Mouse (Mus musculus) neural tube, embryonic 14.5 days (tissue): ENCODE results near the gene Coro6. TPM values are rescaled to one million over a fixed set of nuclear protein-coding genes. Genes with fewer than 3 reads are reported as not detected.

Experiments used
- ATAC-seq: fragments of 200-750 bp; cut with Nextera tagmentation; 2 replicates; pipeline ENCODE4 v1.8.0; 2017; ENCODE audit warnings: low read depth, mild to moderate bottlenecking, moderate TSS enrichment, moderate library complexity
- H3K27ac ChIP-seq: fragments of 300-500 bp; sonication (generic); 2 replicates; pipeline ENCODE4 v1.5.1; 2014; ENCODE audit warnings: low read depth, mild to moderate bottlenecking, control low read depth, low read length, moderate library complexity, mixed read lengths
- H3K27me3 ChIP-seq: fragments of 300-500 bp; sonication (generic); 2 replicates; pipeline ENCODE4 v1.6.1; 2014; ENCODE audit warnings: low read length; ENCODE audit not compliant: control insufficient read depth, insufficient read depth
- H3K36me3 ChIP-seq: fragments of 300-500 bp; sonication (generic); 2 replicates; pipeline ENCODE4 v1.6.1; 2014; ENCODE audit warnings: low read length, mixed read lengths; ENCODE audit not compliant: control insufficient read depth, insufficient read depth
- H3K4me1 ChIP-seq: fragments of 300-500 bp; sonication (generic); 2 replicates; pipeline ENCODE4 v1.6.1; 2014; ENCODE audit warnings: low read length; ENCODE audit not compliant: control insufficient read depth, insufficient read depth
- H3K4me2 ChIP-seq: fragments of 300-500 bp; sonication (generic); 2 replicates; pipeline ENCODE4 v1.6.1; 2014; ENCODE audit warnings: mild to moderate bottlenecking, low read depth, low read length, control low read depth
- H3K4me3 ChIP-seq: fragments of 300-500 bp; sonication (generic); 2 replicates; pipeline ENCODE4 v1.5.1; 2014; ENCODE audit warnings: low read depth, low read length, control low read depth, mixed read lengths
- H3K9ac ChIP-seq: fragments of 300-500 bp; sonication (generic); replicated peaks from 2 replicates; pipeline ENCODE4 v1.6.1; 2014; ENCODE audit warnings: low read depth, mild to moderate bottlenecking, control low read depth, low read length, mixed read lengths
- H3K9me3 ChIP-seq: fragments of 300-500 bp; sonication (generic); 2 replicates; pipeline ENCODE4 v1.6.1; 2016; ENCODE audit warnings: low read length; ENCODE audit not compliant: control insufficient read depth
- WGBS: fragments of 180-500 bp; shearing (Covaris S2); extraction: QIAGEN DNeasy Blood & Tissue Kit; methylation state at CpG from one replicate; pipeline ENCODE4 v1.1.7; 2014; 5-methylcytosine and 5-hydroxymethylcytosine counted together
- polyA plus RNA-seq: library from polyadenylated mRNA; unstranded; fragments of >200 nt; fragmentation: Nextera tagmentation; extraction: Ambion mirVana; gene quantifications from 2 replicates; pipeline ENCODE4 v1.2.1, GENCODE M21; 2014

Coro6 gene
- polyA plus RNA-seq, 1 experiment from 2014 or later, result 0.83 TPM

GRCm38 (mm10) chr11:77516553-77517425 is 54.6 kb downstream of the Coro6 start:
- H3K4me1 ChIP-seq, result peaks cover 17% of the 10 kb centered on the region
- WGBS, result 46% methylated on average over 5 of the region's 5 CpGs

GRCm38 (mm10) chr11:77518051-77518798 is 56.0 kb downstream of the Coro6 start:
- H3K9ac ChIP-seq, result no peak overlapping the region
- H3K9me3 ChIP-seq, result no peaks in the 10 kb centered on the region
- no peak overlapping the region for H3K4me3 ChIP-seq
- H3K27me3 ChIP-seq, result peaks cover 12% of the 10 kb centered on the region
- no peak overlapping the region for H3K27ac ChIP-seq
- 79% methylated on average over 27 of the region's 27 CpGs for WGBS
- H3K36me3 ChIP-seq, result no peaks in the 10 kb centered on the region
- peaks cover 17% of the 10 kb centered on the region for H3K4me1 ChIP-seq
- no peak overlapping the region for H3K4me2 ChIP-seq
- ATAC-seq, result no peak

More at GRCm38 (mm10) chr11:77516553-77517425, 54.6 kb downstream of the Coro6 start:
- peaks cover 12% of the 10 kb centered on the region for H3K27me3 ChIP-seq
- no peak overlapping the region for H3K27ac ChIP-seq
- H3K4me2 ChIP-seq, result no peak overlapping the region
- no peaks in the 10 kb centered on the region for H3K36me3 ChIP-seq
- no peaks in the 10 kb centered on the region for H3K9me3 ChIP-seq
- H3K9ac ChIP-seq, result no peak overlapping the region
- no peak for ATAC-seq
- H3K4me3 ChIP-seq, result no peak overlapping the region

DNA sequence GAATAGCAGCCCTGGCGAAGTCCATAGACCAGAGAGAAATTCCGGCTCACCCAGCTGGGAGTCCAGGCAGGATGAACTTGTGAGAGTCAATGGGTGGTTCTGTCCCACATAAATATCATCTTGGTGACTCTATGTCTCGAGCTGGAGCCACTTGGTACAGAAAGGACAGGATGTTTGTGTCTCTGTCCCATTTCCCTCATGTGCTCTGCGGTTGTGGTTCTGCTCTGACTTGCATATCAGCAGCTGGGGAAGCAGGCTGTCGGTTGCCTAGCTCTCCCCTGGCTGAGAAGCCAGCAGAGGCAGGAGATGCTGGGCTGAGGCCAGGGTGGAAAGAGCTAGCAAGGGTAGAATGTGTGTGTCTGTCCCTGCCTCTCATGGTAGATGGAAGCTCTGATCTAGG is 56.8 kb downstream of the Coro6 start, which contains the start of gene Gm10392:
Gm10392 (minus strand) TSS at position 156 of the 400 bp plus-strand sequence.
- no peak within 1 kb of the TSS for H3K4me2 ChIP-seq
- ATAC-seq, result no peak
- 68% methylated on average over 5 of the region's 5 CpGs for WGBS

More for the DNA sequence above, 56.8 kb downstream of the Coro6 start, which contains the start of gene Gm10392:
- Histone ChIP-seq H3K36me3 (no peaks in the 10 kb centered on the region), H3K4me3 (no peak within 1 kb of the TSS), H3K9ac (no peak within 1 kb of the TSS), H3K9me3 (no peaks in the 10 kb centered on the region), H3K27ac (no peak within 1 kb of the TSS), H3K27me3 (peaks cover 12% of the 10 kb centered on the region), H3K4me1 (peaks cover 17% of the 10 kb centered on the region)

Other genes starting within 250 kb of the Coro6 start
- 21.9 and 24.6 TPM in 2 replicates for gene Ssh2, start 246.1 kb upstream of the Coro6 start, polyA plus RNA-seq
- 38.2 and 47.7 TPM in 2 replicates for gene Ankrd13b, start 27.3 kb downstream of the Coro6 start, polyA plus RNA-seq
- gene Git1, start 31.2 kb downstream of the Coro6 start, polyA plus RNA-seq, result 20.3 and 21.6 TPM in 2 replicates
- 1.5 and 1.8 TPM in 2 replicates for gene Abhd15, start 52.7 kb downstream of the Coro6 start, polyA plus RNA-seq
- 10.6 and 12.8 TPM in 2 replicates for gene Trp53i13, start 53.6 kb downstream of the Coro6 start, polyA plus RNA-seq
- gene Gm10392, start 56.8 kb downstream of the Coro6 start, polyA plus RNA-seq, result not detected in 2 replicates
- gene Taok1, start 145.4 kb downstream of the Coro6 start, polyA plus RNA-seq, result 30.6 and 32.1 TPM in 2 replicates
- gene Nufip2, start 223.7 kb downstream of the Coro6 start, polyA plus RNA-seq, result 4.4 and 7.3 TPM in 2 replicates